Mouse (Mus musculus) cerebellum, adult 2 months (tissue): ENCODE data around the gene Tppp.

Source experiments
- CTCF ChIP-seq: fragments of 200-500 bp; IDR thresholded peaks from 2 replicates; pipeline ENCODE4 v1.5.1; 2011; ENCODE audit warnings: low read depth, mild to moderate bottlenecking, control low read depth, low read length, moderate library complexity, borderline replicate concordance; ENCODE audit not compliant: insufficient read depth
- POLR2A ChIP-seq: fragments of 200-500 bp; IDR thresholded peaks from 2 replicates; pipeline ENCODE4 v1.6.1; 2011; ENCODE audit warnings: low read length, control low read depth, borderline replicate concordance; ENCODE audit not compliant: insufficient read depth

- TF ChIP-seq CTCF (no peak), POLR2A (no peak)
Measured at GRCm38 (mm10) chr13:73974523-73974922, 34.7 kb upstream of the Tppp start.
